Mouse (Mus musculus) granulocyte monocyte progenitor cell, adult 5-6 weeks (primary cell): ENCODE measurements around the gene Cacna1d. TPM values are rescaled to one million over a fixed set of nuclear protein-coding genes. Genes with fewer than 3 reads are reported as not detected.

Experiments used
- ATAC-seq: replicated peaks from 2 replicates; pipeline ENCODE4 v1.8.0; 2016; ENCODE audit warnings: mild to moderate bottlenecking, moderate TSS enrichment, inconsistent platforms; ENCODE audit not compliant: poor library complexity, severe bottlenecking
- total RNA-seq, 2 experiments: library from RNA; stranded (forward) in 1 of 2; stranded (reverse) in 1 of 2; fragments of 200-712, 200-1000 nt in 1 of 2; fragments of >200 nt in 1 of 2; fragmentation: Nextera tagmentation in 1 of 2; gene quantifications; 2 replicates each; pipeline ENCODE4 v1.2.3; 2014 to 2017

Cacna1d gene
- total RNA-seq, 2 experiments from 2014 or later = 0.10 TPM; not detected in 1

DNA sequence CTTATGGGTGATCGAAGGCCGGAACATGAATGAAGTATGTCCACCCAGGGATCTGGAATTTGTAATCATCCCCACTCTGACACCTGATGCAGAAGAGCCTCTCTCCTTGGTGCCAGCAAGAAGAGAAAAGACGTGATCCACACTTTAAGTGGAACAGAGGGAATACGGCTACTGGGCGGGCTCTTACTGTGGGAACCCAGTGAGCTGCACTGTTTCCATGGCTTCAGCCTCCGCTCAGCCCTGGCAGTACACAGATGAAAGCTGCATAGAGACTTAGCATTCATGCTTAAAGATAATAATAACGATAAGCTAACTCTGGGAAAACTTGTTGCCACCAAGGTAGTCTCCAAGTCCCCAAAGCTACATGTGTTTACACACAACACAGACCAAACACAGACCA is 147.5 kb downstream of the Cacna1d start:
- no peak for ATAC-seq

- no peak for ATAC-seq
These were observed 149.2 kb downstream of the Cacna1d start for GRCm38 (mm10) chr14:30341825-30342590.

DNA sequence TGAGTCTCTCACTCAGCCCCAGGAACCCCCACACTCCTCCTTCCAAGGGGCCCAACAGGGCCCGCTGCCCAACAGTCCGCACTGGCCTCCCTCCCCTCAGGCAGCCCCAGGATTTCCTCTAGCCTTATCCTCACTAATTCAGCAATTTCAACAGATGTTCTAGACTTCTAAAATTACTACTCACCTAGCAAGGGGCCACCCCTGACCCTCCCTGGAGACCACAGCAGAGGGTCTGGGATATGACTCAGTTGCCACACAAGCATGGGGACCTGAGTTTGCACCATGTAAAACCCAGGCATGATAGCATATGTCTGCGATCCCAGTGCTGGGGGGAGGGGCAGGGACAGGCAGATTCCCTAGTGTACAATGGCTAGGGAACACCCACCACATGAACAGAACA is 151.1 kb downstream of the Cacna1d start:
- no peak for ATAC-seq

- no peak for ATAC-seq
These were observed 159.4 kb downstream of the Cacna1d start for GRCm38 (mm10) chr14:30331856-30332255.

DNA sequence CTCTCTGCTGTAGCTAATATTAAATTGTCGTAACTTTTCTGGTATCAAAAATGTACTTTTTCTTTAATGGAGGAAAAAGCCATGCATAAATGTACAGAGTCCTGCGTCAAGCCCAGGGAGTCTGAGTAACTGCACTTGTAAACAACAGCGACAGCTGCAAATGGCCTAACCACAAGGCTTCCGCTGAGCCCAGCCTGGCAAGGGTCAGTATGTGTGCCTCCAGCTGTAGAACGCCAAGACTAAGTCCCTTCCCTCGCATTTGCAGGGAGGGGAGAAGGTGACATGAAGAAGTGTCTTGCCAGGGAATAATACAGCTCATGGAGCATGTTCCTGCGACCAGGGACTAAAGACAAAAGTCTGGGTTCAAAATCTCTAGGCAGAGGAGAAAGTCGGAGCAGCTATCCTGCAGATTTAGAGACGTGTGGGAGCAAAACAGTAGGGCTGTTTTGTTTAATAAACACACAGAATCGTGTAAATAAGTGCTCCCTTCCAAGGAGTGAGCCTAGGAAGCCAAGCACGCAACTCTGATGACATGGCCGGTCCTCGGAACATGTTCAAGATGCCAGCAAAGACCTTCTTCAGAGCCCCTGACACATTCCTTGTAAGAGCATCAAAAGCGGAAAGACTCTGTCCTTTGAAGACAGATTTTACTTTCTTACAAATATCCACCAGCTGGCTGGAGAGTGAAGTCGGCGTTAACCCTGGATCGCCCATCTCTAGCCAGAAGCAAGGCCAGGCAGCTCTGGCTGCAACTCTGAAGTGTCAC is 160.7 kb downstream of the Cacna1d start:
- ATAC-seq = no peak

DNA sequence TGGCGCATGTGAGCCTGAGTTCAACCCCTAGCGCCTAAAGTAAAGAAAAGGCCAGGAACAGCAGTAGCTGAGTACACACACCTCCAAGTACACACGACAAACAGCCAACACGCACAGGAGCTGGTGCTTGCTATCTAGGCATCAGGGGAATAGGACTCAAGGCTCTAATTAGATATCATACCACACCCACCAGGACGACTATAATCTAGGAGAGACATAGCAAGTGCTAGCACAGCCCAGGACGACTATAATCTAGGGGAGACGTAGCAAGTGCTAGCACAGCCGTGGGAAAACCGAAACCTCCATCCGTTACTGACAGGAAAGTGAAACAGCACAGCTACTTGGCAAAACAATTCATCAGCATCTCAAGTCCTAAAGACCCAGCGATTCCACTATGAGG is 162.1 kb downstream of the Cacna1d start:
- no peak for ATAC-seq

DNA sequence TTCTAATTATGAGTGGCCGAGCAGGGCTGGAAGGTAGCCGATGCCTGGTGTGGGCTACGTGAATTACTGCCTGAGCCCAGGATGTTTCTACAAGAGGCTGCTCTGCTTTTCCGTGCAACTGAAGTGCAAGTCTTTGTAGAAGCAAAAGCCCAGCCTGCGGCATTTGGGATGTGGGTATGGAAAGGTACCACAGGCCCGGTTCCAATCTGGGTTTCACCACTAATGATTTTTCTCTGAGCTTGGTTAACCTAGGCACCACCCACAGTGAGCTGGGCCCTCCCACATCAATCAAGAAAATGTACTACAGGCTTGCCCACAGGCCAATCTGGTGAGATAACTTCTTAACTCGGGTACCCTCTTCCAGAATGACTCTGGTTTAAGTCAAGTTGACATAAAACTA is 163.8 kb downstream of the Cacna1d start:
- no peak for ATAC-seq

GRCm38 (mm10) chr14:30327051-30327450 is 164.2 kb downstream of the Cacna1d start:
- no peak for ATAC-seq

DNA sequence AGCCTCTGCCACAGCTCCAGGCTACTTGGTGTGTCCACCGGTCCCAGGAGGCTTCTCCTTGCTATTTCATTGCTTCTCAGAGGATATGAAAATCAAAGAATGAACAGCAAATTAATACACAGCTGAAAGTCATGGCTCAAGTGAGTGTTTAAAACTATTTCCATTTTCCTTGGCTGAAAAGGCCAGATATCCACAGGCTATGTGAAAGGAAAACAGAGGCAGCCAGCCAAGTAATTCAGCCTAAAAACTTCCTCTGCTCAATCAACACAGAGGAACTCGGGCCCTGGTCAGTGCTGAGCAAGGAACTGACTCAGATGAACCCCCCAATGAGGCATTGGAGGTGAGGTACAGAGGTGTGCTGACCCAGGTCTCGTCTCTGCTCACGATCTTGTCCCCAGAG is 165.0 kb downstream of the Cacna1d start:
- no peak for ATAC-seq

DNA sequence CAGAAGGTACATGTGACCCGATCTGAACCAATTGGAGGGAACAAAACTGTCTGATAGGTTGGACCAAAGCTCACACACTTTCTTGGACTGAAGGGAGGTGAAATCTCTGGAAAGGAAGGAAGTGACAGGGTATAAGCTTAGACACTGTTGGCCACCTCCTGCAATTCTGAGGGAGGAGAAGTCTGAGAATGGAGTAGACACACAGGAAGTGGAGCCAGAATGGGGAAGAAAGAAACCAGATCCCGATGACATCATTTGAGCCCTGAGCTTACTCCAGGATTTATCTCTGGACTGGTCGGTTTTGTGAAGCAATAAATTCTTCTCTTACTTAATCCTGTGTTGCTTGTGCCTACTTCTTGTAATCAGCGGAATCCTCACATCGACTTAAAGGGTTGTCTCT is 166.3 kb downstream of the Cacna1d start:
- ATAC-seq = peak; percentile 74

DNA sequence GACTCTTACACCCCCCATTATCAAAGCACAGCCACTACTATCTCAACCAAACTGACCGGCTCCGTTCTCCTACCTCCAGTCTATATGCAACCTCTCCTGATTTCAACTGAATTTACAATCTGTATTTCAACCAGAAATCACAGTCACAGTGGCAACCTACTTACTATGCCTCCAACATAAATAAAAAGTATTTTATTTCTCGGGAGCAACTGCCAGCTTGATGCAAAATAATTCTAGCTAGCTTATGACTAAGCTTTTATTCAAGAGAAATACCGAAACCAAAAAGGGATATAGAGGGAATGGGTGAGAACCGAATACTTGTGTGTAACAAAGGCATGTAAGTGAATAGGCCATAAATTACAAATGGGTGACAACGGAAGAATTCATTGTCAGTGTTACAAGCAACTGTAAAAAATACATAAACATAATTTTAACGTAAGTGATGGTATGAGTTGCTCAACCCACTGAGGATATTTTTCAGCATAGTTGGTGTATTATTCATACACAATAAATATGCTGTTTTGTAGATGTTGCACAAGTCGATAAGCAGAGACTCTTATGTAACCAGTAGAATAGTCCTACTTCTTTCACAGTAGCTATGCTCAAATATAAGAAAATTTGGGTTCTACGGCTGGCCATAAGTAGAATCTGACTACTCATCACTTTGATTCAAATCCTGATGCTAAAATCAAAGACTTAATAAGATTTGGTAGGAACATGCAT is 172.4 kb downstream of the Cacna1d start:
- no peak for ATAC-seq

DNA sequence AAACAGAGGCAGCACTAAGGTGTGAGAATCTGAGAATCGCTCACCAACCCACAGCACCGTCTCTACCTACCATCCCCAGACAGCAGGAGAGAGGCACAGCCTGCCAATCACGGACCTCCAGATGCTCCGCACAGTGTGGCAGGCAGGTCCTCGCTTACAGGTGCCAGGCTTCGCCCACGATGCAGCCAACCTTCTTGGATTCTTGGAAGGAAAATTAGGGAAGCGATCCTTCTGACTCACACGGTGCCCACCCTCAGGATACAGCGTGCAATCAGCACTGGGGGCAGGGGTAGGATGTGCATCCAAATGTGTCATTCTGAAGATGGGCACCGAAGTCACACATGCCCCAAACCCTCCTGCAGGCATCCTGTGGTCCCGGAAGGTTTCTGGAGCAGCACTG is 173.0 kb downstream of the Cacna1d start:
- ATAC-seq = no peak

GRCm38 (mm10) chr14:30317616-30318015 is 173.6 kb downstream of the Cacna1d start:
- no peak for ATAC-seq

GRCm38 (mm10) chr14:30311206-30311889 is 179.9 kb downstream of the Cacna1d start:
- ATAC-seq = no peak

- ATAC-seq = no peak
These were observed 181.0 kb downstream of the Cacna1d start for GRCm38 (mm10) chr14:30310236-30310635.

DNA sequence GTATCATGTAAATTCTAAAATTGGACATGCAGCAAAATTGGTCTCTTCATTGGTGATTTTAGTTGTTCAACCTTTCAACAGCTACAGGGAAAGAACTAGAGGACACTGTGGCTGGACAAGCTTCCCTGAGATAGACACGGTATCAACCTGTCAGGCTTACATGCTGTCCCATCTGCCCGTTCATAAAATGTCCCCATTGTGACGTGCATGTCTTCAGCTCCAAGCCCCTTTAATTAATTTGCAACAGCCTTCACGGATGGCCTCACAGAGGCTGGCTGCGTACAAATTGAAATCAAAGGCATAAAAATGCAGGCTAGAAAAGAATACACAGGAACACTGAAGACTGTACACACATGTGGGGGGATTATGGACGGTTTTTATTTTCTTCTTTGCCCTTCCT is 185.0 kb downstream of the Cacna1d start:
- ATAC-seq = no peak

DNA sequence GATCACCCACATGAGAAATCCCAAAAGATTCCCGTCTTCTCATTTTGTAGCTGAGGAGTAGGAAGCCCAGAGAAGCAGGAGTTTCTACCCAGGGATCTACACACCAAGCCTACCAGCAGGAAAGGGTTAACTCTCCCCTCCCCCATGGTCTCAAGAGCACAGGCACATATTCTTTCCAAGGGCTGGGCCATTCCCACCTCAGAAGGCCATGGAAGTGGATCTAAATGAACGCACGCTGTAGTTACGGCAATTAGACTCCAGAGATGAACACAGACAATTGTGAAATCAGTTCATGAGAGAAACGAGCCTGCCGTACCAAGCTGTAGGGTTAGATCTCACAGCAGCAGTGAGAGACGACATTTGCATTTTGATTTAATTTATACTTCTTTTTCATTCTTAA is 191.3 kb downstream of the Cacna1d start:
- ATAC-seq = no peak

- ATAC-seq = no peak
These were observed 193.8 kb downstream of the Cacna1d start for GRCm38 (mm10) chr14:30297492-30297891.

GRCm38 (mm10) chr14:30292135-30292463 is 199.2 kb downstream of the Cacna1d start:
- ATAC-seq = peak; percentile 80

DNA sequence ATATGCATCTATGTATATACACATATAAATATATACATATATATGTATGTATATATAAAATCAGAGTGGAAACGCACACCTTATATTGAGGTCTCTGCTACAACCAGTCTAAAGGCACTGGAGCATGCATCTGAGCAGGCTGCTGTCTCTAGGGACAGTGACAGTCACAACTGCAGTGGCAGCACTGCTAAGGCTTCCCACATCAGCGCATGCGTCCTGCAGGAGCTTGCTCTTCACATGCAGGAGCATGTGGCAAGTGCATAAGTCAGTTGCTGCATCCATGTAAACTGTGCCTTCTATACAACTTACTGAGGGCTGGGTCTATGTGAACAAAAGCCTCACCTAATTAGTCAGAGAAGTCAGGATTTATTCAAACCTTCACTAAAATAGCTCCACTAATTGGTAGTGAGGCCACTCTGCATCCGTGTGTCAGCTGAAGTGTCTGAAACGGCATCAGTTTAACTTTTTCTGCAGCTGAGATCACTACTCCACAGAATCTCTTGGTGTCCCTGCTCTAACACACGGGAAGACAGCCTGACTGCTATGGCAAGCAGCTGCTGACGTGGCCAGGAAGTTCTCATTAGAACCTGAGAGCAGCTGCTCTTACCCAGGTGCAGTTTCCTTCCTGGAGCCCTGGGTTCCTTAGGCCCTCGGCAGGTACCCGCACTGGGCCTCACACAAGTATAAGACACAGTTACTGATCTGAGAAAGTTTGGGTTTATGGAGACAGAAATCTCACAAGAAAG is 199.7 kb downstream of the Cacna1d start:
- ATAC-seq = no peak
